Mouse (Mus musculus): ENCODE results near the gene Hmcn2.

DNA sequence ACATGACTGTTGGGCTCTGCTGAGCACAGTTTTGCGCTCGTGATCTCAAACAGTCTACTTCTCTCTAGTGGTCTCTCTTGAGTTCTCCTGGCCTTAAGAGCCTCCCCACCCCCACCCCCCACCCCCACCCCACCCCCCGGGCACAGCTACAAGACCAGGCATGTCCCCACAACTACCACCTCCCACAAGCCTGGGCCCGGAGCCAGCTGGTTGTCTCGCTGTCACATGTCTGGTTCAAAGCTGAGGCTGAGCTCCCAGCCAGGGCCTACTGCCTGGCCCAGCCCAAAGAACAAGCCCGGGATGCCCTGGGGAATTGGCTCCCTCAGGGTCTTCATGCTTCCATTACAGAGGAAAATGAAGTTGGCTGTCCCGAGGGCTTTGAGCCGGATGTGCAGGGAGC, 140.1 kb downstream of the Hmcn2 start:
- TF ChIP-seq POLR2A (IDR thresholded peaks at IDR 0.05; ENCODE audit: borderline replicate concordance, extremely low read depth, insufficient read depth, insufficient read length, poor library complexity, severe bottlenecking) (no peak), CTCF (IDR thresholded peaks at IDR 0.05; ENCODE audit: borderline replicate concordance, extremely low read depth, insufficient read depth, insufficient read length) (no peak)

All from brain, embryonic 14.5 days (tissue).